Mouse (Mus musculus): Measurements from ENCODE around the gene Zdbf2.

DNA sequence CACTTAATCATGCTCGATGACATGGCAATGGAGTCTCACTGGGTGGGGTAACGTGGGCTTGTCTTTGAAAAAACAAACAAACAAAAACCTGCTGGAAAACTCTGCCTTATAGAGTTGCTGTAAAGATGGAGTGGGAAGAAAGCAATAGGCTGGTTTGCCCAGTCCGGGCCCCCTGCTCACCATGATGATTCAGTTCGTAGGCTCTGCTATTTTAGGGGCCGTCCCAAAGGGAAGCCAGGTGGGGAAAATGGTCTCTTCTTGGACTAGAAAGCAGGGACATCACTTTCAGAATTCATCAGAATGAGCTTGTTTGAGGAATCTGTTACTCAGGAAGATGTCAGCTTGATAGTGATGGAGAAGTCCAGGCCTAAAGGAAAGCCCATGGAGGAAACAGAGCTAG, 45.8 kb upstream of the Zdbf2 start:
- TF ChIP-seq CTCF (IDR thresholded peaks at IDR 0.05) (no peak), POLR2A (IDR thresholded peaks at IDR 0.05; ENCODE audit: insufficient read depth, low read depth, low read length) (no peak)

Data from heart, adult 2 months (tissue).